Mouse (Mus musculus): ENCODE results near the gene Clic4.

DNA sequence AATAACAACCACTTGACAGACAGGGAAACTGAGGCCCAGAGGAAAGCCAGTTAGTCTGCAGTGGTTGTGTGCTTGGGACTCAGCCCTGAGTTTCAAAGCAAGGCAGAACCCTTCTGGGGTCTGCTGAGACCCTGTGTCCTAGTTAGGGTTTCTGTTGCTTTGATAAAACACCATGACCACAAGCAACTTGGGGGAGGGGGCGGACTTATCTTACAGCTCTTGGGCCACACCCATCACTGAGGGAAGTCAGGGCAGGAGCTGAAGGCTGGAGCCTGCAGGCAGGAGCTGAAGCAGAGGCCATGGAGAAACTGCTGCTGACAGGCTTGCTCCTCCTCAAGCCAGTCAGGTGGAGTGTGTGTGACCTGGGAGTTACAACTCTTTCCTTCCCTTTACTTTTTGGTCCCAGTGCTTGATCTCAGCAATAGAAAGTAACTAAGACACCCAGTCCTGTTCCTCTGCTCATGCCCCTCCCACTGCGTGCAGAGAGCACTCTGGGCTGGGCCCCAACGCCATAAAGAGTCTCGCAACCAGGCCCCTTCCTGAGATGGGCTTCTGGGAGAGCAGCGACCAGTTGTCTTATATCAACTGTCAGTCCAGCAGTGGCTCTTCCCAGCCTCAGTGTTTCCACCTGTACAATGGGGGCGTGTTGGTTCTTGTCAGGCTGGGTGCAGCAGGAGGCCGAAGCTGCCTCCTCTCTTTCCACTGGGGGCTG, 104.6 kb downstream of the Clic4 start:
- no peak for TF ChIP-seq CTCF (IDR thresholded peaks at IDR 0.05; ENCODE audit: control insufficient read depth, insufficient read depth, low read length)
- TF ChIP-seq POLR2A (IDR thresholded peaks at IDR 0.05; ENCODE audit: borderline replicate concordance, control insufficient read depth, low read depth, low read length), result no peak
